Mouse (Mus musculus) neural tube, embryonic 13.5 days (tissue): ENCODE results near the gene Rab31. TPM values are rescaled to one million over a fixed set of nuclear protein-coding genes. Genes with fewer than 3 reads are reported as not detected.

Experiments
- ATAC-seq: fragments of 200-750 bp; cut with Nextera tagmentation; 2 replicates; pipeline ENCODE4 v1.8.0; 2017; ENCODE audit warnings: low read depth, mild to moderate bottlenecking, moderate TSS enrichment, moderate library complexity
- H3K27ac ChIP-seq: fragments of 300-500 bp; sonication (generic); replicated peaks from 2 replicates; pipeline ENCODE4 v1.5.1; 2015; ENCODE audit warnings: moderate library complexity, mild to moderate bottlenecking, inconsistent platforms
- H3K27me3 ChIP-seq: fragments of 300-500 bp; sonication (generic); 2 replicates; pipeline ENCODE4 v1.6.1; 2015; ENCODE audit warnings: mild to moderate bottlenecking, inconsistent platforms
- H3K36me3 ChIP-seq: fragments of 300-500 bp; sonication (generic); 2 replicates; pipeline ENCODE4 v1.6.1; 2015; ENCODE audit warnings: mild to moderate bottlenecking, inconsistent platforms
- H3K4me1 ChIP-seq: fragments of 300-500 bp; sonication (generic); replicated peaks from 2 replicates; pipeline ENCODE4 v1.6.1; 2015; ENCODE audit warnings: inconsistent platforms
- H3K4me2 ChIP-seq: fragments of 300-500 bp; sonication (generic); 2 replicates; pipeline ENCODE4 v1.6.1; 2015; ENCODE audit warnings: inconsistent platforms, mild to moderate bottlenecking, moderate library complexity
- H3K4me3 ChIP-seq: fragments of 300-500 bp; sonication (generic); 2 replicates; pipeline ENCODE4 v1.5.1; 2015; ENCODE audit warnings: mild to moderate bottlenecking, inconsistent platforms
- H3K9ac ChIP-seq: fragments of 300-500 bp; sonication (generic); 2 replicates; pipeline ENCODE4 v1.6.1; 2015; ENCODE audit warnings: moderate library complexity, mild to moderate bottlenecking, inconsistent platforms
- H3K9me3 ChIP-seq: fragments of 300-500 bp; sonication (generic); 2 replicates; pipeline ENCODE4 v1.6.1; 2016; ENCODE audit warnings: inconsistent platforms
- WGBS: fragments of 180-500 bp; shearing (Covaris S2); methylation state at CpG from one replicate; pipeline ENCODE4 v1.1.7; 2015; 5-methylcytosine and 5-hydroxymethylcytosine counted together
- polyA plus RNA-seq: library from polyadenylated mRNA; unstranded; fragments of >200 nt; fragmentation: Nextera tagmentation; extraction: Ambion mirVana; gene quantifications from 2 replicates; pipeline ENCODE4 v1.2.1, GENCODE M21; 2015

Gene Rab31
- polyA plus RNA-seq, 1 experiment from 2014 or later, result 65.5 TPM

GRCm38 (mm10) chr17:65626301-65626700 lies 146.3 kb downstream of the Rab31 start:
- Histone ChIP-seq H3K9ac (no peak overlapping the region), H3K27me3 (no peaks in the 10 kb centered on the region), H3K4me3 (no peak overlapping the region), H3K36me3 (no peaks in the 10 kb centered on the region), H3K4me2 (no peak overlapping the region), H3K4me1 (no peaks in the 10 kb centered on the region), H3K9me3 (no peaks in the 10 kb centered on the region), H3K27ac (no peak overlapping the region)
- WGBS, result 88% methylated on average over 6 of the region's 6 CpGs
- ATAC-seq, result no peak

- no peak overlapping the region for H3K9ac ChIP-seq
- H3K4me3 ChIP-seq, result no peak overlapping the region
- H3K4me2 ChIP-seq, result no peak overlapping the region
- H3K27me3 ChIP-seq, result no peaks in the 10 kb centered on the region
- no peaks in the 10 kb centered on the region for H3K4me1 ChIP-seq
- no peak overlapping the region for H3K27ac ChIP-seq
- WGBS, result 87% methylated on average over 6 of the region's 6 CpGs
- H3K9me3 ChIP-seq, result no peaks in the 10 kb centered on the region
- ATAC-seq, result no peak
- no peaks in the 10 kb centered on the region for H3K36me3 ChIP-seq
Observed at GRCm38 (mm10) chr17:65625563-65625962, 147.0 kb downstream of the Rab31 start.

- Histone ChIP-seq H3K4me2 (no peak overlapping the region), H3K27ac (no peak overlapping the region), H3K9me3 (no peaks in the 10 kb centered on the region), H3K9ac (no peak overlapping the region), H3K4me1 (no peaks in the 10 kb centered on the region), H3K27me3 (no peaks in the 10 kb centered on the region), H3K36me3 (no peaks in the 10 kb centered on the region), H3K4me3 (no peak overlapping the region)
- ATAC-seq, result no peak
Observed at GRCm38 (mm10) chr17:65623130-65623529, 149.4 kb downstream of the Rab31 start.

- WGBS, result 82% methylated on average over 2 of the region's 2 CpGs
- H3K27me3 ChIP-seq, result no peaks in the 10 kb centered on the region
Observed at GRCm38 (mm10) chr17:65618431-65618830, 154.1 kb downstream of the Rab31 start.

GRCm38 (mm10) chr17:65615678-65616077 lies 156.9 kb downstream of the Rab31 start:
- no peaks in the 10 kb centered on the region for H3K36me3 ChIP-seq
- H3K27me3 ChIP-seq, result no peaks in the 10 kb centered on the region
- peaks cover 21% of the 10 kb centered on the region for H3K4me1 ChIP-seq
- H3K9me3 ChIP-seq, result no peaks in the 10 kb centered on the region
- WGBS, result 34% methylated on average over 3 of the region's 3 CpGs
- no peak overlapping the region for H3K27ac ChIP-seq
- no peak overlapping the region for H3K9ac ChIP-seq
- H3K4me2 ChIP-seq, result no peak overlapping the region
- no peak overlapping the region for H3K4me3 ChIP-seq
- no peak for ATAC-seq

More at GRCm38 (mm10) chr17:65618431-65618830, 154.1 kb downstream of the Rab31 start:
- ATAC-seq, result no peak
- Histone ChIP-seq H3K4me1 (peaks cover 4% of the 10 kb centered on the region; the same call in 1 of the 2 replicates), H3K9ac (no peak overlapping the region), H3K4me3 (no peak overlapping the region), H3K4me2 (no peak overlapping the region), H3K36me3 (no peaks in the 10 kb centered on the region), H3K9me3 (no peaks in the 10 kb centered on the region), H3K27ac (no peak overlapping the region)

- no peak for ATAC-seq
- Histone ChIP-seq H3K4me1 (peaks cover 31% of the 10 kb centered on the region), H3K27me3 (no peaks in the 10 kb centered on the region), H3K27ac (peak overlapping the region; percentile 100), H3K9me3 (no peaks in the 10 kb centered on the region), H3K9ac (peak overlapping the region; percentile 99), H3K4me3 (peak overlapping the region; percentile 96), H3K4me2 (peak overlapping the region; percentile 74), H3K36me3 (no peaks in the 10 kb centered on the region)
- WGBS, result 2% methylated on average over 9 of the region's 9 CpGs
Observed at GRCm38 (mm10) chr17:65614431-65614830, 158.1 kb downstream of the Rab31 start.

GRCm38 (mm10) chr17:65613463-65614412 lies 158.8 kb downstream of the Rab31 start, which contains the start of gene Vapa:
Gene Vapa (minus strand): TSS chr17:65613555.
- H3K4me1 ChIP-seq, result peaks cover 38% of the 10 kb centered on the region
- H3K4me3 ChIP-seq, result peak within 1 kb of the TSS; percentile 96
- WGBS, result under 1% methylated on average over 70 of the region's 85 CpGs
- peak within 1 kb of the TSS; percentile 99 for H3K9ac ChIP-seq
- no peaks in the 10 kb centered on the region for H3K9me3 ChIP-seq
- H3K27me3 ChIP-seq, result no peaks in the 10 kb centered on the region
- peak within 1 kb of the TSS; percentile 77 for H3K4me2 ChIP-seq
- ATAC-seq, result peak; percentile 94
- H3K27ac ChIP-seq, result peak within 1 kb of the TSS; percentile 100
- H3K36me3 ChIP-seq, result no peaks in the 10 kb centered on the region

- Histone ChIP-seq H3K9me3 (no peaks in the 10 kb centered on the region), H3K27me3 (no peaks in the 10 kb centered on the region), H3K4me2 (peak overlapping the region; percentile 77), H3K4me3 (peak overlapping the region; percentile 96), H3K4me1 (peaks cover 44% of the 10 kb centered on the region), H3K36me3 (no peaks in the 10 kb centered on the region), H3K27ac (peak overlapping the region; percentile 100), H3K9ac (peak overlapping the region; percentile 99)
- WGBS, result 0% methylated on average over 35 of the region's 42 CpGs
- ATAC-seq, result peak; percentile 75
Observed at GRCm38 (mm10) chr17:65613142-65613462, 159.4 kb downstream of the Rab31 start.

- H3K36me3 ChIP-seq, result no peaks in the 10 kb centered on the region
- peak overlapping the region; percentile 99 for H3K9ac ChIP-seq
- WGBS, result 2% methylated on average over 63 of the region's 91 CpGs
- H3K27me3 ChIP-seq, result no peaks in the 10 kb centered on the region
- H3K4me1 ChIP-seq, result peaks cover 50% of the 10 kb centered on the region
- H3K9me3 ChIP-seq, result no peaks in the 10 kb centered on the region
- peak overlapping the region; percentile 96 for H3K4me3 ChIP-seq
- peak overlapping the region; percentile 100 for H3K27ac ChIP-seq
- peak; percentile 54 for ATAC-seq
- peak overlapping the region; percentile 77 for H3K4me2 ChIP-seq
Observed at GRCm38 (mm10) chr17:65612391-65613141, 160.0 kb downstream of the Rab31 start.

- no peaks in the 10 kb centered on the region for H3K27me3 ChIP-seq
- peak overlapping the region; percentile 99; the same call in 1 of the 2 replicates for H3K9ac ChIP-seq
- peak overlapping the region; percentile 77 for H3K4me2 ChIP-seq
- no peaks in the 10 kb centered on the region for H3K9me3 ChIP-seq
- H3K36me3 ChIP-seq, result no peaks in the 10 kb centered on the region
- no peak overlapping the region for H3K27ac ChIP-seq
- no peak for ATAC-seq
- WGBS, result 9% methylated on average over 4 of the region's 4 CpGs
- peak overlapping the region; percentile 96 for H3K4me3 ChIP-seq
- H3K4me1 ChIP-seq, result peaks cover 58% of the 10 kb centered on the region
Observed at GRCm38 (mm10) chr17:65611721-65612120, 160.8 kb downstream of the Rab31 start.

GRCm38 (mm10) chr17:65608743-65609142 lies 163.8 kb downstream of the Rab31 start:
- 78% methylated on average over 5 of the region's 5 CpGs for WGBS
- Histone ChIP-seq H3K36me3 (no peaks in the 10 kb centered on the region), H3K9ac (no peak overlapping the region), H3K4me1 (peaks cover 71% of the 10 kb centered on the region), H3K4me2 (no peak overlapping the region), H3K27me3 (no peaks in the 10 kb centered on the region), H3K27ac (no peak overlapping the region), H3K9me3 (no peaks in the 10 kb centered on the region), H3K4me3 (no peak overlapping the region)
- ATAC-seq, result no peak

GRCm38 (mm10) chr17:65608312-65608687 lies 164.3 kb downstream of the Rab31 start:
- no peak overlapping the region for H3K4me2 ChIP-seq
- H3K4me1 ChIP-seq, result peaks cover 72% of the 10 kb centered on the region
- WGBS, result 85% methylated on average over 2 of the region's 2 CpGs
- ATAC-seq, result no peak
- no peaks in the 10 kb centered on the region for H3K36me3 ChIP-seq
- H3K9me3 ChIP-seq, result no peaks in the 10 kb centered on the region
- no peak overlapping the region for H3K9ac ChIP-seq
- H3K27ac ChIP-seq, result no peak overlapping the region
- H3K4me3 ChIP-seq, result no peak overlapping the region
- no peaks in the 10 kb centered on the region for H3K27me3 ChIP-seq
